Mouse (Mus musculus) heart, postnatal 4 days (tissue): ENCODE data around the gene Gm12185. TPM values are rescaled to one million over a fixed set of nuclear protein-coding genes. Genes with fewer than 3 reads are reported as not detected.
"Not testable (repeated sequence)": the region's sequence is repeated elsewhere in the genome, so short reads cannot be mapped to it uniquely, and the experiment has no call there.

Source experiments
- DNase-seq: peaks from one replicate; pipeline ENCODE4 v3.0.0; 2021
- total RNA-seq, 2 experiments: library from RNA; stranded (reverse); gene quantifications; 2 replicates each; pipeline ENCODE4 v1.2.3; 2021

The Gm12185 gene
- total RNA-seq, 2 experiments from 2014 or later = 0.07 to 0.29 TPM

DNA sequence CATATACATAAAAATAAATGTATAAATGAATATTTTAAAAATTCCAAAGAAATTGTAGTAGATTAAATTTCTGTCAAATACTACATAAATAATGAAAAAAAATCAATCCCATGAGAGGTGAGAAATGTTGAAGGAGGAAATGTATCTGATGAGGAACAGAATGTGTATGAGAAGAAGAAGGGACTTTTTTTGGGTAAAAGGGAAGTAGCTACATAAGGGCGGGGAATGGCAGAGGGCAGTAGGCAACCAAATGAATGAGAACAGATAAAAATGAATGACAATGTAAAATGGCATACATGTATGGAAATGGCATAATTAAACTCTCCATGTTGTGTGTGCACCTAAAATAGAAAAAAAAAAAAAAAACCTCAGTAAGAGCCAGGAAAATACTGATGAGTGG lies 78.4 kb downstream of the Gm12185 start:
- no peak for DNase-seq

DNA sequence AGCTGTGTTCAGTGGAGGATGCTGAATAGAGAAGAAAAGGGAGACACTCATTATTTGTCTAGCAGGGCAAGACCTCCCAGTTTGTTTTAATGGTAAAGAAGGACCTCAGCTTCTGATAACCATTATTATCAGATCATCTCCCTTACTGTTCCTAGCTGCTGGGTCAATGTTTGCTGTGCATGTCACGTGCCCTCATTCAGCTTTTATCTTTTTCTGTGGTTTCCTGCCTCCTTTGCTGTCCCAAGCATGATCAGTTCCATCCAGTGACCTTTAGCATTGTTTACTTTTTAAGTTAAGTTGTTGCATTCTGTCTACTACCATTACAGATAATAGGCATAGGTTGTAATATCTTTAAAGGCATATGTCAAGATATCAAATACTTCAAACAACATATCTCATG lies 83.6 kb downstream of the Gm12185 start:
- no peak for DNase-seq

DNA sequence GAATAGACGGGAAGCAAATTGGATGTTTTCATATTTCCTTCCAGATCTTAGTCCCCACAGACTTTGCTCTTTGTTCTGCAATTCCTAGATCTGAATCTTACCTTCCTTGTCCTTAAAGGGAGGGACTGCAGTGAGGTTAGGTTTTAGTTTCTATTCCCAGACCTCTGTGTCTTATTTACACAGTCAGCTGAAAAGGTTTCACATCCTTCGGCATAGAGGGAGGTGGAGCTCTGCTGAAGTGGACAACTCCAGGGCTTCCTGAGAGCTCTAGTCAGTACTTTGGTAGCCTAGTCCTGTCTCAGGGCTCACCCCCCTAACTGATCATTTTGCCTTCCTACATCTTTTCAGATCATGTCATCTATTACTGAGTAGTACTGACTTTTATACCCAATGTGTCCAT lies 90.0 kb downstream of the Gm12185 start, which contains the start of gene Gm5431:
Gene Gm5431, minus strand, starts transcription at position 194 of the 400 bp plus-strand sequence.
- DNase-seq = no peak

DNA sequence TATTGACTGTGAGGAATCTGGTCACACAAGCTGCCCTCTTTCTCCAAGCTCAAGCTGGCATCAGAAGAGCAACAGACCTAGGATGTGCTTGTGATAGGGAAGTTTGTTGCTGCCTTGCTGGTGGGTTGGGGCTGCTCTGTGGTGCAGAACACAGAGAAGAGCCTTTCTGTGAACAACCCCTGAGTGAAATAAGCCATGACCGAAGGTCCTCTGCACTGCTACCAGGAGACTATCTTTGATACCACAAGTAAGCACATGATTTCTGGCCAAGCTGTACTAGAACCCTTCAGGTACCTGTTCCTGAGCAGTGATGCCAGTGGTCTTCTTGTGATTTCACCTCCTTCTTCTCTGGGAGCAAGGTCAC lies 90.5 kb downstream of the Gm12185 start:
- DNase-seq = not testable (repeated sequence)

DNA sequence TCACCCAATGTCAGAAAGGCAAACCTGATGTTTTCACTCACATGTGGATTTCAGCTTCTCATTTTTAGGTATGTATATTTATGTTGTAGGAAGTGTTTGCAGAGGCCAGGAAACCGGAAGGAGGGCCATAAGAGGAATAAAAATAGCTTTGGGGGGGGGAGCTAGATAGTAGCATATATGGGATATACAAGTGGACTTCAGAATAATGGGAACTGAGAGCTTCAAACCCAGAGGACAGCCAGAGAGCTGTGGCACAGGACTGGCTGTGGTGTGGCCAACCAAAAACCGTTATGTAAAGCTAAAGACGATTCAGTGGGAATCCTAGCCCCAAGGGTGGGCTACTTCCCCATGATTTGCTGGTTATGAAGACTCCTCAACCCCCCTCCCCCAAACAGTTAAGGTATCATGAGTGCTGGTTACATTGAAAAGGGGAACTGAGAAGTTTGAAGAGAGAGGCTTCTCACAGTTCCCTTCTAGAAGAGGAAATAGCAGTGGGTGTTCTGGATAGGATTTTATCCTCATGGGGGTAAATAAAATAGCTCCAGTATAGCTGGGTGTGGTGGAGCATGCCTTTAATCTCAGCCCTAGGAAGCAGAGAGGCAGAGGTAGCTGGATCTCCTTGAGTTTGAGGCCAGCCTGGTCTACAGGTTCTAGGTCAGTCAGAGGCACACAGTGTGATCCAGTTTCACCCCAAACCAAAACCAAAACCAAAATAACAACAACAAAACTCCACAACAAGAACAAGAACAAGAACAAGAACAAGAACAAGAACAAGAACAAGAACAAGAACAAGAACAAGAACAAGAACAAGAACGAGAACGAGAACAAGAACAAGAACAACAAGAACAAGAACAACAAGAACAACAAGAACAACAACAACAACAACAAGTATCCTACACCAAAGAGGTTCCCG lies 91.1 kb downstream of the Gm12185 start:
- DNase-seq = not testable (repeated sequence)

DNA sequence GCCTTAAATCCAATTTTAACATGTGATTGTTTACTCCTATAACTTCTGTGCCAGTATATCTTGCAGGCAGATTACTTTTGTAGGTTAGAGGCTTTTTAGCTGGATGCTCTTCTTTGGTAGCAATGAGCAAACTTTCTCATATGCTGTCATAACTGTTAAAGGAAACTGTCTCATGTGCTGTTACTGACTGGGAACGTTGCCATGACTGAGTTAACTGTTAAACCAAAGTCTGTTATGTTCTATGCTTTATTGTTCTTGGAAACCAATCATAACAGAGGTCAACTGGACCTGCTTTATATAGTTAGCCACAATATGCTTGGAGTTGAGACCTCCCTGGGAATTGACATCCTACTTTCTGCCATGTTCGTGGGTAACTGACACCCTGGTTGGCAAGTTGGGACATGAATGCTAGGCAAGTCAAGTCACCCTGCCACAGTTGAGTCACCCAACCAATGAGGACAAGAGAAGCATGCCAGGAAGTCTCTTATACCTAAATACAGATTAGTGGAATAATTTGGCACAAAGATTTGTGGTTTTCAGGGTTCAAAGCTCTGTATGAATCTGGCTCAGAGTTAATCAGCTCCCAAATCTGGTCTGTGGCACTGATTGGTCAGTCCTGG lies 93.1 kb downstream of the Gm12185 start:
- no peak for DNase-seq

DNA sequence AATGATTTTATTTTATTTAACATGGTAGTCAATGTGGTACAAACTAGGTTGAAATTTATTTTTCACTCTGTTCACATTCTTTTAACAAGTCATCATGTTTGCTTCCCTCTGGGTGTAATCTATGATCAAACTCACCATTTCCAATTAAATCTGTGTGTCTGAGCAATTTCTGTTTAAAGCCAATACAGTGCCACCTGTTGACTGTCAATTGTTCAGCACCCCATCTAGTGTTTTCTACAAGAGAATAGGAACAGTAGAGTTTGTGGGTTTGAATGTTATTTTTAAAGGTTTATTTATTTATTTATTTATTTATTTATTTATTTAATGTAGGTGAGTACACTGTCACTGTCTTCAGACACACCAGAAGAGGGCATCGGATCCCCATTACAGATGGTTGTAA lies 115.3 kb downstream of the Gm12185 start:
- no peak for DNase-seq

DNA sequence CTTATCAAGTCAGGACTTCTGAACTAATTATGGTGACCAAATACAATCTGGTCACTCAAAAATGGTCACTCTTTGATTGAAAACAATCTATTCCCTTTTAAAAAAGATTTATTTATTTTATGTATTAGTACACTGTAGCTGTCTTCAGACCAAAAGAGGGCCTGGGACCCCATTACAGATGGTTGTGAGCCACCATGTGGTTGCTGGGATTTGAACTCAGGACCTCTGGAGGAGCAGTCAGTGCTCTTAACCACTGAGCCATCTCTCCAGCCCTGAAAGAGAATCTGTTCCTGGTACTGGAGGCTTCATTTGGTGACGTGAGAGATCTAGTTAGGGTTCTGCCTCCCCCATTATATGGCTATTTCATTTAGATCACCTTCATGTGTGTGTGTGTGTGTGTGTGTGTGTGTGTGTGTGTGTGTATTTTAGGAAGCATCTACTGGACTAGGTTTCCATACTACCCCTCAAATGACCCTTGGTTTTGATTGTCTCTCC lies 116.6 kb downstream of the Gm12185 start:
- DNase-seq = not testable (repeated sequence)

DNA sequence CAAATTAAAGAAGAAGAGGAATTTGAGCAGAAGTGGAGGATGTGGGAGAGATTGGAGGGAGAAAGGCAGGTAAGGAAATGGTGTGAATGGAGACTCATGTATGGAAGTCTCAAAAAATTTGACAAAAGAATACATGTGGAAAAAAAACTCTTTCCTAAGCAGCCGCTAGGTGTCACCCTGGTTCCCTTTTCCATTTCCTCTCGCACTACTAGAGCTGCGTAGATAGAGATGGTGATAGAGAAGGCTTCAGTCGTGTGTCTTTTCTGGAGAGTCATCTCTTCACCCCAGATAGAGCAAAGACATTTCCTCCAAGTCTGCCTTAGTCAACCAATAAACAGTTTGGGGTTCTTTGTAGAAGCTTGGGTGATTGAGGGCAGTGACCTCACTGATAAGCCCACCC lies 117.6 kb downstream of the Gm12185 start:
- peak; percentile 69 for DNase-seq

DNA sequence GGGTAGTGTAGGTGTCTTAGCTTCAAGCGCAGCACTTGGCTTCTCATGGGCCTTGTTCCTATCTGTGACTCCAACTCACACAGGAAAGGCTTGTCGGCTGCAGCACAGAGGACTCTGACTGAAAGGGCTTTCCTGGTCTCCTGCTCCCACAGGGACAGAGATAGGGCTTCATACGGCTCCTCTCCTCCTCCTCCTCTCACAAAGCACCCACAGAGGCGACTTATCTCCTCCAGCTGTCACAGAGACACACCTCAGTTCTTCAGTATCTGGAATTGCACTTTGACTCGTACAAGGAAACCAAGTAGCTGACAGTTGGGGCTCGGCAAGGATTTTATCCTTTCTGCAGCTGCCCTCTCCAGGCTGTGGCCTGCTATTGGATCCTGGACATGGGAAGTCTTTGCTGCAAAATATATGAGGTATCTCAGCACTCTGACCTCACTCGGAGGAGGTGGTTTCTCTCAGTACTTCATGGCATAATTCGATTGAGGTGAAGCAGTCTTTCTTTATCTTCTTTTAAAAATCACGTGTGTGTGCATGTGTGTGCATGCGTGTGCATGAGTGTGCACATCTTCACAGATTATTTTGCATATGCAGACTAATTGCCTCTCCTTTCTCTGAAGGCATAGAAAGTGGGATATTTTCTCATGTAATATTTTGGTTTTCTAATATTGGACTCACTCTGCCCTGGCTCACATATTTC lies 118.3 kb downstream of the Gm12185 start:
- DNase-seq = no peak

DNA sequence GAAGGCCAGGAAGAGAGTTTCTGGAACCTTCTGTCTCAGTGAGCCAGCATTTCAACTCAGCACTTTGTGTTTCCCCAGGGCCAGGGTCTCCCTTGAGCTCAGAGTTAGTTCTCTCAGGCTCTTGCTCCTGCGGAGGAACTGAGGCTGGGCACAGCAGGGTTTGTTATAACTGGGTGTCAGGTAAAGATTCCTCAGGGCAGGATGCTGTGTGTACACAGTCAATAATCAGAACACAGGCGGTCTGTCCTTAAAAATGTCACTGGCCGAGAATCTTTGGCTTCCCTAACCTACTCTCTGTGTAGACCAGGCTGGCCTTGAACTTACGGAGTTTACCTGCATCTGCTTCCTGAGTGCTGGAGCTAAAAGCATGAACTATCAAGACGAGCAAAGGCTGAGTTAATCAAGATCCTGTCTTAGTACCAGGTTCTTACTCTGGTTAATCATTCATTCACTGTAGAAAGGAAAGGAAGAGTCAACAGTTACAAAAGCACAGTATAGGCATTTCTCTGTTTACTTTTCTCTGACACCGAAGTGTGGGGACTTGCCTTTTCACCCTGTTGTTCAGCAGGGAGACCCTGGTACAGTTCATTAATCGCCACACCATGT lies 119.2 kb downstream of the Gm12185 start:
- no peak for DNase-seq

DNA sequence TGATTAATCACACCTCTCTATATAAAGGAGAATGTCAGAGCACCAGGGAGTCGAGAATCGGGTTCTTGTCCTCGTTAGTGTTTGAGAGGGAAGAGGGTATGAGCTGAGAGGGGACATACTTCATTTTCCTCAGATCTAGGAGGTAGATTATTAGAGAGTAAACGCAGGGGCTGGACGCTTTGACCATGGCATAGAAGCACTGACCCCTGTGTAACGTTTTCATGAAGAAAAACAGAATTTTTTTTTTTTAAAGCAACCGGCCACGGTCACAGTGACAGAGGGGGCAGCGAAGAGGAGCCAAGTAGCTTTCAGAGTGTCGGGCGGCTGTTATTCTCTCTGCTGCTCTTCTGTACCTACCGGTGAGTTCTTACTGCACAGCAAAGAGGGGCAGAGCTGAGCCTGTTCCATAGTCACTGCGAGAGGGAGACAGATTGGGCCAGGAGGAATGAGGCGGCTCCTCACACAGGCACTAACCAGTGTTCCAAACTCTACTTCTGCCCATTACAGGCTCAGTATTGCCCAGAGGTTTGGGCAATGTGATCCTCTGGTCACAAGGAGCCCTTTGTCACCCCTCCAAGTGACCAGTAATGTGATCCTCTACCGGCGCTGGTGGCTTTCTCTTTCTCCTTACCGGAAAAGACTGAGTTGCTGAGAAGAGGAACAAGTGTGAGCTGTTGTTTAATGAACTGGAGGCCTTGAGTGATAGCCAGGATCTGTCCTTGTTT lies 120.0 kb downstream of the Gm12185 start:
- DNase-seq = peak; percentile 32

DNA sequence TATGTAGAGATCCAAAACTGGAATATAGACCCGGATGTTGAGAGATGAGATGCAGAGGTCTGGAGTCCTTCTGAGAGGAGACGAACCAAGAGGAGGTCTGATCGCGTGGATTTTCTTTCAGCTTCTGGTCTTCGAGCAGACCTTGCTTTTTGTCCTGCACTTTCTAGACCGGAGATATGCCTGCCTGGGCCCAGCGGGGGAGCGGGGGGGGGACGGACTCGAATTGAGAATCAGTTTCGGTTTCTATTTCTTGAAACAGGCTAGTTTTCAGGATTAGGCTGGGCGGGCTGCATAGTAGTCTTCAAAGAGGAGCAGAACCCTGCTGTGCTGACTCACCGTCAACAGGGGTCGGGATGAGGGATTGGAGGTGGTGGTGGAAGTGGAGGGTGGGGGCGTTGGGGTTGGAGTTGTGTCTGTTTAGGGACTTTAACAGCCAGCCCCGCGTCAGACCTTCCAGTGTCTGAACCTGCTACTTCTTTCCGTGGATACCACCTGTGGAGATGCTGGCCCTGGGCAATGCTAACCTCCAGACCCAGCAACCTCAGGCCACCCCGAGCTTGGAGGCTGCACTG lies 120.7 kb downstream of the Gm12185 start, which contains the start of gene Irgm1:
Gene Irgm1, minus strand, starts transcription at position 483 of the 572 bp plus-strand sequence.
- peak; percentile 67 for DNase-seq

DNA sequence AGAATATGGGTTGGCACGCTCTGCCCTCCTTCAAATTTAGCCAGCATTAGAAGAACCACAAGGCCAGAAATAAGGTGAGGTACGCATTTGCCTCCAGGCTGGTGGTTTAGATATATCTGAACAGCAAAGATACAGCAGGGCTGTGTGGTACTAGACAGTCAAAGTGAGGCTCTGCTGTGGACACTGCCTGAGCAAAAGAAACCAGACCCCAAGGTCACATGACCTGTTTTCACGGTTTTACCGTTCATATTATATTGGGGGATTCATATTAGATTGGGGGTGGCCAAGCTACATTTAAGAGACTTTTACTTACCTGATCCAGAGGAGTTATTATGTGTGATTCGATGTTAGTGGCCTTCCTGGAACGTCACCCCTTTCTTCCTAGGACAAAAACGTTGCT lies 121.2 kb downstream of the Gm12185 start:
- DNase-seq = no peak

DNA sequence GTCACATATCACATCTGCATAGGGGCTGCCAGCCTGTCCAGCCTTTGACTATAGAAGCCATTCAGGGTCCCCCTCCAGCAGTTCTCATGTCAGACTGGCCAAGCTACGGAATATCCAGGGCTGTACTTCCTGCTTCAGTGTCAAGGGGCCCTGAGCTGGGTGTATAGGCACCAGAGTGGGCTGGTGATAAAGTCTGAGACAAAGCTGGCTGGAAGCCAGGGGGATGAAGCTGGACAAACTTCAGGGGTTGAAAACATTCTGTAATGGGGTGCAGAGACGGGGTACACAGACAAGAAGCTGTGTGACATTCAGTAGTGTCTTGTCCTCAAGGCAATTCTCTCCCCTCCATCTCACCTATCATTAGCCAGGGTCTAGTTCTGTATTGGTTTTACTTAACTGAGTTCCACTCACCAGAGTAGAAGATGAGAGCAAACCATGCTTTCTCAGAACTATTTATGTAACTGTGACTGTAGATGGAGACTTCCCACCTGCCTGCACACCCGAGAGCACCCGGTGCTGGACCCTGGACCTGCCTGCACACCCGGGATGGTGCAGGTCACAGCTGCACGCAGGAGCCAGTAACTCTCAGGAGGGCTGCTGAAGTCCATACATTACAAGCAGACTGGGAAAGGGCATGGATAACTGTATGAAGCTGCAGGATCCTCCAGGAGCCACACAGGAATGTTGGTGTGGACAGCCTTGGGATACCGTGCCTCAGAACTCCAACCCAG lies 122.5 kb downstream of the Gm12185 start:
- DNase-seq = no peak

DNA sequence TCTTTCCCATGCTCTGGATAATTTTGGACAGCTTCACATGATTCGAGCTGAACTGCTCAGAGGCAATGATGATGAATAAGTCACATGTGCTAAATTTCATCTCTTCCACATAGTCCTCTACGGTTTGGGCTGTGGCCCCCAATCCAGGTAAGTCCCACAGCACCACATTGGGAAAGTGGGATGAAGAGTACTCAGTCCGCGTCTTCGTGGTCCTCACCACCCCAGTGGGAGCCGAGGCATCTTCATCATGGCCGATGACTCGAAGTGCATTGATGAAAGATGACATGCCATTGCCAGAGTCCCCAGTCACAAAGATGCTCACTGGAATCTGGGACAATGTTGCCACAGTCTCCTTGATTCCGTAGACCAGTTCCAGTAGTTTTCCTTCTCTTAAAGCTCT lies 125.5 kb downstream of the Gm12185 start:
- no peak for DNase-seq

DNA sequence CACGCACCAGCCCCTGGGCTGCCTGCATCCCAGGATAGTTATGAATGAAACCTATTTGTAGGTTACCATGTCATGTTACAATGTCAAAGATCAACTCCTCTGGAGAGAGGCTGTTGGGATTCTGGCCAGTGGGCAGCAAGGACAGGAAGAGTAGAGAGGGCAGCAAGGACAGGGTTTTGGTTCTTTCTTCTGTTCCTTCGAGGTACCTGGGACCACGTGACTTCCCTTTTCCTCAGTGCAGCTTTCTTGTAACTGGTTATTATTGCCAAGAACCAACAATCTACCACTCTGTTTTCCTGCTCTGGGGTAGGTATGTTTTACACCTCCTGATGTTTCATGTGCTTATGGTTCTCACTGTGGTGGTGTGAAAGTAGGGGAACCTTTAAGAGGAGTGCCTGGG lies 128.2 kb downstream of the Gm12185 start:
- DNase-seq = no peak

DNA sequence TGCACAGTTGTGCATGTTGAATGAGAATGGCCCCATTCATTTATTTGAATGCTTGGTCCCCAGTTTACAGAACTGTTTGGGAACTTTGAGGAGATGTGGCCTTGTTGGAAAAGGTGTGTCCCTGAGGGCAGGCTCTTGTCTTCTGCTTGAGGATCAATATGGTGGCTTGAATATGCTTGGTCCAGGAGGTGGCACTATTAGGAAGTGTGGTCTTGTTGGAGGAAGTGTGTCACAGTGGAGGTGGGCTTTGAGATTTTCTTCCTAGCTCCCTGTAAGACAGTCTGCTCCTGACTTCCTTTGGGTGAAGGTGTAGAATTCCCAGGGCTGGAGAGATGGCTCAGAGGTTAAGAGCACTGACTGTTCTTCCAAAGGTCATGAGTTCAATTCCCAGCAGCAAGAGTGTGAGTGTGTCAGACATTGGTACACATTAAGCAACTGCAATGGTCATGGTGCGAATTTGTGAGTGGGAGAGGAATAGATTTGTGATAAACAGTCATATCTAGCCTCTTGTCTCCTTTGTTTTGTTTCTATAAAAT lies 129.2 kb downstream of the Gm12185 start:
- DNase-seq = no peak

DNA sequence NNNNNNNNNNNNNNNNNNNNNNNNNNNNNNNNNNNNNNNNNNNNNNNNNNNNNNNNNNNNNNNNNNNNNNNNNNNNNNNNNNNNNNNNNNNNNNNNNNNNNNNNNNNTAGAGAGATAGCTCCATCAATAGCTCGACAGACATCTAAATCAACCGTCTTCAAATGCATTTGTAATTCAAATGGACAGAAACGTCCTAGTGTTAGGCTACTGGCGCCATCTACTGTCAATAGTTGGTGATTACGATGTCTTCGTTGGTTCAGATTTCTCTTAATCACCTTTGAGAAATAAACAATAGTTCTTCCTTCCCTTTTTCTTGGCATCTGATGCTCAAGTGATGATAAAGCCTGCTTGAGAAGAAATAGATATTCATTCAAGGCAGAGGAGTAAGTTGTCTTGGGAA lies 133.0 kb downstream of the Gm12185 start:
- peak; percentile 67 for DNase-seq
